Mouse (Mus musculus) spleen, embryonic (tissue): ENCODE results near the gene Zcchc10.
"Not testable (repeated sequence)": the region's sequence is repeated elsewhere in the genome, so short reads cannot be mapped to it uniquely, and the experiment has no call there.

Experiments used
- CTCF ChIA-PET: fragments of 350-600 bp; sonication (Branson Sonifier 250); formaldehyde crosslinking; loops from one replicate; lab custom pipeline; 2022; lab: Charles Lee

The Zcchc10 gene

GRCm38 (mm10) chr11:53324512-53324968 lies at the start of gene Zcchc10:
TSS of gene Zcchc10 (plus strand) at chr11:53324679.
- CTCF ChIA-PET, result no interaction called here

- CTCF ChIA-PET, result no interaction called here
Observed at GRCm38 (mm10) chr11:53275358-53275757, 49.1 kb upstream of the Zcchc10 start.

- CTCF ChIA-PET, result no interaction called here
Observed at GRCm38 (mm10) chr11:53278411-53278810, 46.1 kb upstream of the Zcchc10 start.

- CTCF ChIA-PET, result interaction anchor here (1.0 kb wide), 1 partner anchor 32 kb away, joined by 4 read pairs; no protein-coding TSS in a partner anchor
Observed at GRCm38 (mm10) chr11:53285885-53286284, 38.6 kb upstream of the Zcchc10 start.

- CTCF ChIA-PET, result not testable (repeated sequence)
Observed at GRCm38 (mm10) chr11:53290187-53290586, 34.3 kb upstream of the Zcchc10 start.

GRCm38 (mm10) chr11:53290871-53291270 lies 33.6 kb upstream of the Zcchc10 start:
- CTCF ChIA-PET, result no interaction called here

- CTCF ChIA-PET, result no interaction called here
Observed at GRCm38 (mm10) chr11:53294441-53294840, 30.0 kb upstream of the Zcchc10 start.

- CTCF ChIA-PET, result interaction anchor here (0.6 to 0.7 kb wide), 2 partner anchors 10 to 105 kb away, joined by 4 to 5 read pairs; no protein-coding TSS in a partner anchor
Observed at GRCm38 (mm10) chr11:53296880-53297279, 27.6 kb upstream of the Zcchc10 start.

GRCm38 (mm10) chr11:53297947-53298860 lies 26.3 kb upstream of the Zcchc10 start:
- CTCF ChIA-PET, result interaction anchor here (0.6 kb wide), 2 partner anchors 28 to 490 kb away, joined by 3 to 19 read pairs; no protein-coding TSS in a partner anchor

GRCm38 (mm10) chr11:53299551-53300329 lies 24.7 kb upstream of the Zcchc10 start:
- CTCF ChIA-PET, result interaction anchor here (0.9 kb wide), 1 partner anchor 54 kb away, joined by 9 read pairs; no protein-coding TSS in a partner anchor

GRCm38 (mm10) chr11:53300330-53301166 lies 23.9 kb upstream of the Zcchc10 start, which contains the start of gene Hspa4:
TSS of gene Hspa4 (minus strand) at chr11:53300457.
- CTCF ChIA-PET, result interaction anchor here (0.5 to 1.9 kb wide), 2 partner anchors 13 to 20 kb away, joined by 3 to 6 read pairs; no protein-coding TSS in a partner anchor

GRCm38 (mm10) chr11:53301167-53301515 lies 23.3 kb upstream of the Zcchc10 start:
- CTCF ChIA-PET, result interaction anchor here (0.5 to 1.9 kb wide), 2 partner anchors 13 to 19 kb away, joined by 3 to 6 read pairs; no protein-coding TSS in a partner anchor

- CTCF ChIA-PET, result no interaction called here
Observed at GRCm38 (mm10) chr11:53304044-53304840, 20.2 kb upstream of the Zcchc10 start.

GRCm38 (mm10) chr11:53306965-53307364 lies 17.5 kb upstream of the Zcchc10 start:
- CTCF ChIA-PET, result interaction anchor here (0.6 kb wide), 1 partner anchor 11 kb away, joined by 4 read pairs; no protein-coding TSS in a partner anchor

- CTCF ChIA-PET, result interaction anchor here (0.6 kb wide), 1 partner anchor 56 kb away, joined by 4 read pairs; no protein-coding TSS in a partner anchor
Observed at GRCm38 (mm10) chr11:53307558-53308065, 16.9 kb upstream of the Zcchc10 start.

GRCm38 (mm10) chr11:53308251-53308864 lies 16.1 kb upstream of the Zcchc10 start:
- CTCF ChIA-PET, result interaction anchor here (0.6 kb wide), 2 partner anchors 56 to 1779 kb away, joined by 3 to 4 read pairs; no protein-coding TSS in a partner anchor

GRCm38 (mm10) chr11:53308884-53309310 lies 15.6 kb upstream of the Zcchc10 start:
- CTCF ChIA-PET, result no interaction called here

GRCm38 (mm10) chr11:53311385-53311784 lies 13.1 kb upstream of the Zcchc10 start:
- CTCF ChIA-PET, result no interaction called here

- CTCF ChIA-PET, result not testable (repeated sequence)
Observed at GRCm38 (mm10) chr11:53312823-53313222, 11.7 kb upstream of the Zcchc10 start.
